Mouse (Mus musculus) heart, postnatal 0 days (tissue): Measurements from ENCODE around the gene Gm49320.

Experiments
- CTCF ChIP-seq: IDR thresholded peaks from 2 replicates; pipeline ENCODE4 v1.5.1; 2016; ENCODE audit warnings: antibody characterized with exemption, control low read depth, low read depth
- EP300 ChIP-seq: IDR thresholded peaks from 2 replicates; pipeline ENCODE4 v1.6.1; 2016; ENCODE audit warnings: antibody characterized with exemption, low read depth

DNA sequence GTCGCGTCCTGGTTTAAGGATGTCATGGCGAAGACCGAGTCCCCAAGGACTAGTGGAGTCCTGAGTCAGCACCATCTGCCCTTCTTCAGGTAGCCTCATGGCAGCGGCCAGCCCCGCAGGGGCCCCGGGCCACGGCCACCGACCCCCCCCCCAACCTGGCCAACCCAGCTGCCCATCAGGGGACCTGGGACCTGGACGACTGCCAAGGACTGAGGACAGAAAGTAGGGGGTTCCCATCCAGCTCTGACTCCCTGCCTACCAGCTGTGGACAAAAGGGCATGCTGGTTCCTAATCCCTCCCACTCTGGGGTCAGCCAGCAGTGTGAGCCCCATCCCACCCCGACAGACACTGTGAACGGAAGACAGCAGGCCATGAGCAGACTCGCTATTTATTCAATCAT, 7.1 kb downstream of the Gm49320 start:
- no peak for TF ChIP-seq CTCF
- TF ChIP-seq EP300: no peak
